ENCODE assay signal across 19 mouse cellular contexts in the genomic region with DNA sequence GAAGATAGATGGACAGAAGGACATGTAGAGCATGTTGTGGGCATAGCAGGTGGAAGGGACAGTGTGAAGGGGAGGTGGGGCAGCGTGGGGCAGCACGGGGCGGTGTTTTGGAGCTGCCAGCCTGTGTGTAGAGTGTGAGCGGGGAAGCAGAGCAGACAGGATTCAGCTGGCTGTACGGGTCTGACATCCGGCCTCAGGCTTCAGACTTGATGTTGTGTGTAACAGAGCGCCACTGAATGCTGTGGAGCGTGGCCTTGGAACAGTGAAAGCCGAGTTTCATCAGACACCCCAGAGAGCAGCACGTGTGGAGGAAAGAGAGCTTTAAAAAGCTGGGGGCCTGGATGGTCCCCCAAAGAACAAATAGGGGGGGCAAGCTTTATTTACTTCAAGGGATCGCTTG.
A peak's percentile ranks its signal among the peaks of the same experiment; 100 is the strongest.
DNase-seq lines count a peak whose midpoint lies in the region; ATAC-seq lines count a peak whose summit lies in the region.
"Had no signal": no experiment of that assay in that cellular context is flagged by ENCODE, and none has a peak within 500 bp of the region (broad histone marks: within the 10 kb centered on the region; RNA-seq: fewer than 3 reads in every experiment).

No protein-coding gene starts in this region.

- peak; percentile 87 for ATAC-seq in kidney, embryonic 15.5 days (replicated peaks; ENCODE audit: low FRiP score)

- peaks cover 36% of the 10 kb centered on the region for H3K4me1 ChIP-seq in kidney, embryonic 15.5 days
- H3K4me1 ChIP-seq: liver, embryonic 15.5 days had no signal

- H3K9ac ChIP-seq in kidney, embryonic 15.5 days: no peak overlapping the region
- H3K9ac ChIP-seq: embryonic facial prominence, embryonic 15.5 days; heart, embryonic 12.5 days; limb, embryonic 15.5 days; liver, embryonic 15.5 days; midbrain, embryonic 12.5 days; neural tube, embryonic 15.5 days had no signal

- no peaks in the 10 kb centered on the region for H3K36me3 ChIP-seq in kidney, embryonic 15.5 days
- H3K36me3 ChIP-seq: embryonic facial prominence, embryonic 15.5 days; heart, embryonic 12.5 days; limb, embryonic 15.5 days; liver, embryonic 15.5 days; midbrain, embryonic 12.5 days; neural tube, embryonic 15.5 days had no signal

- 41% methylated on average over 11 of the region's 11 CpGs for WGBS in kidney, embryonic 15.5 days

- DNase-seq in kidney, adult 11 months: peak; percentile 22
- DNase-seq in kidney, adult 18-20 months: no peak
- peak; percentile 32 for DNase-seq in thymus, postnatal 14 days
- DNase-seq in thymus, postnatal 10 days (ENCODE audit: low spot score in 2 of 2): no peak
- no peak for DNase-seq in adrenal gland, postnatal 10 days
- no peak for DNase-seq in urinary bladder, postnatal 10 days (ENCODE audit: low spot score)
- DNase-seq: B cell, adult 2 months; cerebellum, adult 18-20 months; cerebellum, postnatal 25 days; embryo, embryonic 11 days; heart, postnatal 14 days; right cerebral cortex, postnatal 25 days had no signal

- no peaks in the 10 kb centered on the region for H3K9me3 ChIP-seq in kidney, embryonic 15.5 days (replicated peaks)
- H3K9me3 ChIP-seq: embryonic facial prominence, embryonic 15.5 days; heart, embryonic 12.5 days; limb, embryonic 15.5 days; liver, embryonic 15.5 days; neural tube, embryonic 15.5 days had no signal

- H3K27me3 ChIP-seq in kidney, embryonic 15.5 days: peaks cover 3% of the 10 kb centered on the region; the same call in 1 of the 2 replicates
- H3K27me3 ChIP-seq: heart, embryonic 12.5 days; limb, embryonic 15.5 days; liver, embryonic 15.5 days; neural tube, embryonic 15.5 days had no signal

- peak overlapping the region; percentile 74 for H3K27ac ChIP-seq in kidney, embryonic 15.5 days
- H3K27ac ChIP-seq: embryonic facial prominence, embryonic 15.5 days; limb, embryonic 15.5 days; liver, embryonic 15.5 days; midbrain, embryonic 12.5 days; neural tube, embryonic 15.5 days had no signal

- no peak overlapping the region for H3K4me3 ChIP-seq in kidney, embryonic 15.5 days (replicated peaks)
- H3K4me3 ChIP-seq: embryonic facial prominence, embryonic 15.5 days; heart, embryonic 12.5 days; limb, embryonic 15.5 days; liver, embryonic 15.5 days; midbrain, embryonic 12.5 days; neural tube, embryonic 15.5 days had no signal

- no peak overlapping the region for H3K4me2 ChIP-seq in kidney, embryonic 15.5 days
- H3K4me2 ChIP-seq: embryonic facial prominence, embryonic 15.5 days; heart, embryonic 12.5 days; limb, embryonic 15.5 days; liver, embryonic 15.5 days; midbrain, embryonic 12.5 days; neural tube, embryonic 15.5 days had no signal

Comparison
In these comparisons a context has a peak if more than half of its experiments do, and no peak if none do; other contexts are left out.
1. DNase-seq: peak in kidney, adult 11 months (single experiment) and thymus, postnatal 14 days (single experiment); none in kidney, adult 18-20 months (single experiment), thymus, postnatal 10 days (0 of 2), adrenal gland, postnatal 10 days (single experiment) and urinary bladder, postnatal 10 days (single experiment).